Mouse (Mus musculus) kidney, postnatal 10 days (tissue): Measurements from ENCODE around the gene Gm11983.
"Not testable (repeated sequence)": the region's sequence is repeated elsewhere in the genome, so short reads cannot be mapped to it uniquely, and the experiment has no call there.

Experiments used
- DNase-seq: peaks from one replicate; pipeline ENCODE4 v3.0.0; 2021; ENCODE audit warnings: mixed read lengths

Gene Gm11983

DNA sequence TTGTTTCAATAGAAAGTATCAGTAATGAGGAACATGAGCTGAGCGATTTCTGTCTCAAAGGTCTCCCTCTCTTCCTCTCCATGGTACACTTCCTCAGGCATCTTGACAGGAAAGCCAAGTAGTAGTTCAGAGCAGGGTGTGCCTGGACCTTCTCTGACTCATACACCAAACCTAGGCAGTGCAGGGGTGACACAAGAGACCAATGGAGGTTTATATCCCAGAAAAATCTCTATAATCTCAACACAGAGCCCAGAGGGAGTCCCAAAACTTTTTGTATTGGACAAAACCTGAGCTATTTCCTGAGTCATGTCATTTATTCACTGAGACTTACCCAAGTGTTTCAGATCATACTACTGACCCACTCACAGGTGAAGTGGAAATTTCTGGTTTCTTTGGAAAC lies at the start of gene Gm11983:
Gene Gm11983, minus strand, starts transcription at position 101 of the 400 bp plus-strand sequence.
- DNase-seq, result no peak

DNA sequence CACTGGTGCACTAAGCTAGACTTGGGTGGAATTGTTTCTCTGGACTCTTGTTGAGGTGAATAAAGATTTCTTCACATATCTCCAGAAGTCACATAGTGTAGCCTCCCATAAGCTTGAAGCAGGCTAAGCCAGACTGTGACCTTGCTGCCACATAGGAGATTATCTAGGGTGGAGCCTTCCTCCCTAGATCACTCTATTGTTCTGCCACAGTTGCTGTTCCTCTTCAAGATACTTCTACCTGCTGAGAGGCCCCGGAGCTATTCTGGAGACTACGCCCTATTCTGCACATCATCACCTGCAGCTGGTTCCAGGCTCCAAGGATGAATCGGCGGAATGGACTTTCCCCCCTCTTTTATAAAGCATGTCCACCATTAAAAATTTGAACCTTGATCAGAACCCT lies 45.6 kb upstream of the Gm11983 start:
- DNase-seq, result not testable (repeated sequence)

DNA sequence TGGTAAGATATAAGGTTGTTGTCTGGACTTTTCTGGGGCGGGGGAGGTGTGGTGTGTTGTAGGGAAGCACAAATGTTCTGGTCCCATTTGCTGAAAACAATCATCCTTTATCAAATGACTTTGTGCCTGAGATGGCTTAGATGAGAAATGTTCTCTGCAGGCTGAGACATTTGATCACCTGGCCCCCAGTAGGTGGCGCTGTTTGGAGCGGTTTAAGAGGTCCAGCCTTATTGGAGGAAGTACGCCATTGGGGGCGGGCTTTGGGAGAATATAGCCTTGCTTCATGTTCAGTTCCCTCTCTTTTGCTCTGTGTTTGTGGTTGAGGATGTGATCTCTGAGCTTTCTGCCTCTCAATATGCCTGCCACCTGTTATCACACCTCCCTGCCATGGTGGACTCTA lies 44.2 kb upstream of the Gm11983 start:
- peak; percentile 36 for DNase-seq

DNA sequence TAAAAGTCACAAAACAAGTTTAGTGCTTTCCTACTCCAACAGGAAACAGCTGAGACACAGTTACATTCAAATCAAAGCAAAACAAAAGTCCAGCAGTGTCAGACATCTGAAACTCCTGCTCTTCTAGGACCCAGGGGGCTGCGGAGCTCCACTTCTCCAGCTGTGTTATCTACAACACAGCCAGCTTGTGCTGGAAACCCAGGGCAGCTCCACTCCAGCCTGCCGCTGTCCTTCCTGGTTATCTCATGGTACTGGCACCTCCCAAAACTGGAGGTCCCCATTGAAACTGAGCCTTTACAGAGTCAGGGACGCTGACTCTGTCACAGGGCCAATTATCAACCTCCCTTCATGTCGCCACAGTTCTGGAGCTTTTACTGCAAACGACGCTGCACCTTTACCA lies 40.3 kb upstream of the Gm11983 start:
- peak; percentile 33 for DNase-seq

DNA sequence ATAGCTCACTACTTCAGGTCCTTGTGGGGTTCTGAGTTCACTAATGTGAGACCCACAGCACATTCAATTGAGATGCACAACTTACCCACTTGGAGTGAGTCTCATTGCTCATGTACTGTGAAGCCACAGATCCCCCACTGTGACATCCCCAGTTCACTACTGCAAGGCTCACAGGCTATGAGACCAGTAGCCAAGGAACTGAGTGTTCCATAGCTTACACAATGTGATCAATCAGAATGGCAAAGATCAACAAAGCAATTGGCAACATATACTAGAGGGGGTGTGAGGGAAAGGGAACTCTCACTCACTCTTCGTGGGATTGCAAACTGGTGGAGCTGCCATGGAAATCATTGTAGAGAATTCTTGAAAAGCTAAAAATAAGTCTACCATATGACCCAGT lies 33.5 kb upstream of the Gm11983 start:
- DNase-seq, result no peak

DNA sequence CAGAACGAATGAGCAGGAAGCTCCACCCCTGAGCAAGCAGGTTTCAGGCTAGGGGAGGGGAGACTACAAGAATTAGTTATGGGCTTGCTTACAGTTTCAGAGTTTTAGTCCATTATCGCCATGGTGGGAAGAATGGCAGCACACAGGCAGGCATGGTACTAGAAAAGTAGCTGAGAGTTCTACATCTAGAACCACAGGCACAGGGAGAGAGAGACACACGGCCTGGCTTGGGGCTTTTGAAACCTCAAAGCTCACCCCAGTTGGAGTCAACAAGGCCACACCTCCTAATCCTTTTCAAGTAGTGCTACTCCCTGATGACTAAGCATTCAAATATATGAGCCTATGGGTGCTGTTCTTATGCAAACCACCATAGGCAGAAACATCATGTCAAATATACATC lies 28.1 kb upstream of the Gm11983 start:
- no peak for DNase-seq

DNA sequence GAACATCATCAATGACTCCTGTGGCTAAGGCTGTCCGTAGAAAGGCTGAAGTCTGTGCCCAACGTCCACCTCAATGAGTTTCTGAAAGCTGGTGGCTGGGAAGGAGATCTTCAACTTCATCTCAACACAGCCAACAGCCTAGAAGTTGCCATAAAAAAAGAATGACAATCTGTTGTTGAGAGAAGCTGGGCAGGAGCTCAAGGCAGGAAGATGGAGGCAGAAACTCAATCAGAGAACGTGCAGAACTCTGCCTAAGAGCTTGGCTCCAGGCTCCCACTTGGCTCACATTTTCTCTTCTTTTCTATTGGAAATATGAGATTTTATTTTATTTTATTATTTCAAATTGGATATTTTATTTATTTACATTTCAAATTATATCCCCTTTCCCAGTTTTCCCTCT lies 24.7 kb upstream of the Gm11983 start:
- no peak for DNase-seq

DNA sequence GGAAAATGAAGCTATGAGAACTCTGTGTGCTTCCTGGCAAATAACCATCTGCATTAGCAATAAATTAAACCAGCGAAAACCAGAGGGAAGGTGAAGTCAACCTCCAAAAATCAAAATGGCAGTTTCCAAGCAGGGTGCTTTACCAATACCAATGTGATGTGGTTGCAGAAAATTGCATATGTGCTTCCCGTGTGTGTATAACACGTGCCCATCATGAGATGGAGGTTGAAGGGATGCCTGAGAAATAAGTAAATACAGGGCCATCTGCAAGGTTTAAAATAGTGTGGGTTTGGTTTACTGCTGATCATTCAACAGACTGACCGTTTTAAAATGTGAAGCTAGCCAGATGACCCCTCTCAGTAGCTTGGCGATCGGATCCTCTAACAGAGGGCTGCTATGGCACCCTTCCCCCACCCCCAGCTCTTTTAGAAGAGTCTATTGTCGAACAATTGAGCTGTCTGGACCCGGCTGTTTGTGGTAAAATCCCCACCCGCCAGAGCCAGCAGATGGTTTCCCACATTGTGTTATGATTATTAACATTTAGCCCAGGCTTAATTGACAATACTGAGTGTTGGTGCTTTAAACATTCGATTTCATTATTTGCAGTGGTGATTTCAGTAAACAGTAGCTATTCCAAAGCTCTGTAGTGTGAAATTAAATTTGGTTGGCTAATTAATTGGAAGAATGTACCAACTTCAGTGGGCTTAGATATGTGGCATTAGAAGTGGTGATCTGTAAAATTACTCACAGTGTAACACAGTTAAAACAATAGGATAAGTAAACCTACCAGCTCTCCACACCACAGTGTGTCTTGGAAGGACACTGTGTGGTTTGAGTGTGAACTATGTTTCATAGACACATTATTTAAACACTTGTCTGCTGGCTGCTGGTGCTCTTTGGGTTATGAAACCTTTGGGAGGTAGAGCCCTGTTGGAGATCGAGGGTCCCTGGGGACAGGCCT lies 22.7 kb upstream of the Gm11983 start:
- DNase-seq, result no peak

DNA sequence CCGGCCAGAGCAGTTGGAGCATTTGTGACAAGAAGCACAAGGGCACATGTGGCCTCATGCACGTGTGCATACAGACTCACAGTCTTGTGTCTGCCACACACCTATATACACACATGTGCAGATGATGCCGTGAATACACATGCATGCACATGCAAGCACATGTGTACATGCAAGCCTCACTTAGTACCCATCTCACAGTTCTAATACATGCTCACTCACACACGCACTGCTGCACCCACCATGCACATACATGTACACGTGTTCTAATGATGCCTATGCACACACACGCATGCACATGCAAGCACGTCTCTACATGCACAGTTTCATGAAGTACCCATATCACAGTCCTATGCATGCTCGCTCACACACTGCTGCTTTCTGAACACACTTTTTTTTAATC lies 21.6 kb upstream of the Gm11983 start:
- no peak for DNase-seq

DNA sequence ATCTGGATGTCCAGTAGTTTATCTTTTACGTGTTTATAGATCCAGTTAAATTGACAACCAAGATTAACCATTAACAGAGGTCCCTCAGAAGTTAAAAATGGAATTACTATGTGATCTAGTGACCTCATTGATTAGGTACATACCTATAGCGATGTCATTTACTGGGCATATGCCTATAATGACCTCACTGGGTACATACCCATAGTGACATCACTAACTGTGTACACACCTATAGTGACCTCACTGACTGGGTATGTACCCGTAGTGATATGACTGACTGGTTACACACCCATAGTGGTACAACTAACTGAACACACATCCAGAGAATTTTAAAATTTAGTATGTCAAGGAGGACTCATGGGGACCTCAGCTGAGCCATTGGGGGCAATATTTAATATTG lies 18.5 kb upstream of the Gm11983 start:
- DNase-seq, result no peak

DNA sequence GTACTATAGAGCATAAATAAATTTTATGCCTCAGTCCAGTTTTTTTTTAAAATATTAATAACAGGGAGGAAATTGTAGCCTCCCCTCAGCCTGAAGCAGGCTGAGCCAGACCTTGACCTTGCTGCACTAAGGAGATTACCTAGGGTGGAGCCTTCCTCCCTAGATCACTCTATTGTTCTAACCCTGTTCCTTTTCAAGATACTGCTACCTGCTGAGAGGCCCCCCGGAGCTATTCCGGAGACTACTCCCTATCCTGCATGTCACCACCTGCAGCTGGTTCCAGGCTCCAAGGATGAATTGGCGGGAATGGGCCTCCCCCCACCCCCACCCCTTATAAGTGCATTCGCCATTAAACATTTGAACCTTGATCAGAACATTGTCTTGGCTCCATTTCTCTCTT lies 15.9 kb upstream of the Gm11983 start:
- DNase-seq, result not testable (repeated sequence)

DNA sequence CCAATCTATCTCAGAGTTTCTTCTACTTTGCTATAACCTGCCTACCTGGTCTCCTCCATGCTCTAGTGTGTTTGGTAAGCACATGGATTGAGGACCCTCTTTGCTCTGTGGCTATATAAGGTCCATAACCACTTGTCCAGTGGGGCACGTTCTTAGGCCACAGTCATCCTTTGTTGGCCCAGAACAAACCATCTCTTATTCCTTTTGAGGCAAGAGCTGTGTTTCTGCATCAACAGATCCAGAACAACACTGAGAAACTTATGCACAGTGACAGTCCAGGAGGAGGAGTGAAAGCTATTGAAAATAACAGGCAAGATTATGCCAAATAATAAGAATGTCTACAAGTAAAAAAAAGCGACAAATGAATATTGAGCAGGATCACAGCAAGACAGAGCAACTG lies 6.4 kb upstream of the Gm11983 start:
- no peak for DNase-seq

DNA sequence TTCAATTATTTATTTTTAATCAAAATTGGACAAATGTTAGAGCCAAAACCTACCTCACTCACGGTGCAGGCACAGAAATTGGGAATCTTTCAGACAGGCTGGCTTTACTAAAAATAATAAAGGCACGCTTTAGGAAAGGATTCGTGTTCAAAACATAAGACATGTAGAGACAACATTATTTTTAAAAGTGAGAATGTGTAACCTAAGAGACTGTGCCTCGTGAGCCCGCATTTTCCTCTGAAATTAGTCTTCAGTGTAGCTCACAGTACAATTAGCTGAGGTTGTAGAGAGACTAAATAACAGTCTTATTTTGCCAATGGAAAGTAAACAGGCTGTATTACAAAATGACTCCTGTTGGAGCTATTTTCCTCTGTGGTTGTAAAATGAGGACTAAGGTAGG lies 4.7 kb upstream of the Gm11983 start:
- DNase-seq, result no peak

DNA sequence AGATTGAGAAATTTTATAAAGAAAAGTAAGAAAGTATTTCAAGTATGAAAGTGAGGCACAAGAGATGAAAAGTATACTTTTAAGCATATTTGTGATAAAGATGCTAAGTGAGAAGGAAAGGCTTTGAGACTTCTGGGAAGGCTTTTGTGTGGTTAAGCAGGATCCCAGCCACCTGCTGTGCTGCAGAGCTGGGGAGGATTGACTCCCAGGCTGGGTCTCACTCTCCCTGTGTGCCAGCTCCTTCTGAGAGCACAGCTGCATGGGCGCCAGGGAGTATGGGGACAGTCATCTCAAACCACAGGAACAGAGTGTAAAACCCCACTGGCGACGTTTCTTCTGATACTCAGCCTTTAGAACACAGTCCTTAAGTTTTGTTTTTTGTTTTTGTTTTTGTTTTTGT lies 3.3 kb upstream of the Gm11983 start:
- DNase-seq, result no peak

DNA sequence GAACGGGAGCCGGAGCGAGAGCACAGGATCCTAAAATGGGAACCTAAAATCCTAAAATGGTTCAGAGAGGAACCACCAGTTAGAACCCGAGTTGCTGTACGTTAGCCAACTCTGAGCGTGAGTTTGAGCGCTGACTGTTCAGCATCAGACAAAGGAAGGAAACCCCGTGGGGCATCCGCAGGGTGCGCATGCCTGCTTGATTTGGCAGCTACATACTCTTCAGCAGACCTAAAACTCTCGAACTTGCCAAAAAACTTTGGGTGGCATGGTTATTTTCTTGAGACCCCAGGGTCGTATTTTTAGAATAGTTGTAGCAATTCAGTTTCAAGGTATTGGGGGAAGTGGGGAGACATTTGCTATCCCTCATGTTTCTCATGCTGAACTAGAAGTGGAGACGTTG lies 2.8 kb downstream of the Gm11983 start:
- no peak for DNase-seq

DNA sequence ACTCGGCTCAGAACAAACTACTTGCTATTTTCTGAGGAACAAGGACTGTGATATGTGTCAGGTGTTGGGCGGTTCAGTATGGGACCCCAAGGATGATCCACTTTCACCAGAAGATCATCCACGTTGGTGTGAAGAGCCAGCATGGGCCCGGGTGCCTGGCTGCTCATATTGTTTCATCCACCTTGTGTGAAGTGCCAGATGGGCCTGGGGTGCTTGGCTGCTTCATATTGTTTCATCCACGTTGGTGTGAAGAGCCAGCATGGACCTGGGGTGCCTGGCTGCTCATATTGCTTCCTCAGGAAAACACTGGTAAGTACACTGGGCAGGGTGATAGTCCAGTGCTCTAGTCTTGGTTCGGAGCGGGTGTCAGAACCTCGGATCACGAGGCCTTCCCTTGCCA lies 3.7 kb downstream of the Gm11983 start:
- no peak for DNase-seq

DNA sequence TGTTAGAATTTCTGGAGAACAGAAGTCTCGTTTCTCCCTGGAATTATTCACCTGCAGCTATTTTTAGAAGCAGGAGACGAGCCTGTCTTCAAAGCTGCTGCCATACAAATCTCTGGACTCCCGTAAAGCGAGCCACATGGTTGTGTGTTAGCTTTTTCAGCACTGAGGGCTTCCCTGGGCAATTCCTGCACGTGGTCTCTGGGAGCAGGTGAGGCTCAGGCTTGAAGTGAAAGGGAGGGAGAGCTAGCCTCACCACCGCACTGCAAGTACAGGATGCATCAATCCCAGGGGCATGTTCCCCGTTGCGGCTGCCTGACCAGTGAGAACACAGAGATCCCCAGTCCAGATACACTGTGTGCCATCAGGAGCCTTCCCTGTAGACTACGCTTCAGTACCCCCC lies 5.5 kb downstream of the Gm11983 start:
- no peak for DNase-seq

DNA sequence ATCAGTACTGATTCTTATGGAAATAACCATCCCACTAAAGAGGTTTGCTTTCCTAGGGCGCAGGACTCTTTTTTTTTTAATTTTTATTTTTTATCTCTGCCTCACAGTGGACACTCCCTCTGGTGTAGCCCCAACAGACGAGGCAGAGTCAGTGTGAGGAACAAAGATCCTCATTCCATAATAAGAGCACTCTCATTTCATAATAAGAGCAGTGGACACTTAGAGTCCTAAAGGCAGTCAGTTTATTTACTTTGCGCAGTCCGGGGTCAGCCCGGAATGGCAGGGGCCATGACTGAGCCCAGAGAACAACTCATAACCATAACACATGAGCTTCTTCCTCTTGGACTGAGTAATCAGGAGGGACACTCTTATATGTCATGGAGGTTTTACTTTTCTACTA lies 9.3 kb downstream of the Gm11983 start:
- no peak for DNase-seq

DNA sequence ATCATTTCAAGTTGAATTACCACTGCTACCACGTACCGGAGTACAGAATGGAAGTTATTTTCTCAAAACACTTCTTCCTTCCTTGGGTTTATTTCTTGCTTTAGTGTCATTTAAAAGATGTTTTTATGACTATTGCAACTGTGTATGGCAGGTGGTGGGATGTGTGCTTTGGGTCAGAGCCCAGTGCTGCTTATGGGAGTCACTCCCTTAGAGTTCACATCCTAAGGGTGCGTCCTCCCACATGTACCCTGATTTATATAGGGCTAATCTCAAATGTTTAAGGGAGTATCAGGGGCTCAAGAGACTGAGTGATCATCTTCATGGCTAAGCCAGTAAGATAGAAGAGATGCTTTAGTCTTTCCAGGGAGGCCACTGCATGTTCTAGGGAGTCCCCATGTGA lies 11.3 kb downstream of the Gm11983 start:
- no peak for DNase-seq

DNA sequence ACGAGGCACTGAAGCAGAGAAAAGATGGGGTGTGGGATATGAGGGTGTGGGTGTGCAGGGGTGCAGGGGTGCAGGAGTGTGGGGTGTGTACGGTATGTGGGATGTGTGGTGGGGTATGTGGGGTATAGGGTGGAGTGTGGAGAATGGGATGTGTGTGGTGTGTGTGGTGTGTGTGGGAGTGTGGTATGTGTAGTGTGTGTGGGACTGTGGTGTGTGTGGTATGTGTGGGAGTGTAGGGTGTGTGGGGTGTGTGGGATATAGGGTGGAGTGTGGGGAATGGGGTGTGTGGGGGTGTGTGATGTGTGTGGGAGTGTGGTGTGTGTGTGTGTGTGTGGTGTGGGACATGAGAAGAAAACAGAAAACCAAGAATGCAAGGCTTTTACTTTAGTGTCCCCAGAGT lies 14.3 kb downstream of the Gm11983 start:
- DNase-seq, result no peak

DNA sequence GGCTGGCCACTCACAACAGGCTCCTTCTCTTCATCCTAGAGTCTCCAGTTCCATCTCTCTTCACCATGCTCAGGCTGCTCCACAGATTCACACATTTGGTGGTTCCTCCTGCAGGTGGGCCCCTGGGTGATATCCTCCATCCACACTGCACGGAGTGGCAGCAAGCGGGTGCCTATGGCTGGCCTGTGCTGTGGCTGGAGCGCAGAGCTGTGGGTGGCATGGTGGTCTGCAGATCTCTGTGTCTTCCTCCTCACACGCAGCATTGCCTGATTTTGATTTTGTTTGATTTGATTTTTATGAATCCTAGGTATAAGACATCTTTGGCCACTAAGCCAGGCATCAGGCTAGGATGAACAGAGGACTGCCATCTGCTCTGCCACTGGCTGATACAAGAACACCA lies 23.0 kb downstream of the Gm11983 start:
- DNase-seq, result no peak

DNA sequence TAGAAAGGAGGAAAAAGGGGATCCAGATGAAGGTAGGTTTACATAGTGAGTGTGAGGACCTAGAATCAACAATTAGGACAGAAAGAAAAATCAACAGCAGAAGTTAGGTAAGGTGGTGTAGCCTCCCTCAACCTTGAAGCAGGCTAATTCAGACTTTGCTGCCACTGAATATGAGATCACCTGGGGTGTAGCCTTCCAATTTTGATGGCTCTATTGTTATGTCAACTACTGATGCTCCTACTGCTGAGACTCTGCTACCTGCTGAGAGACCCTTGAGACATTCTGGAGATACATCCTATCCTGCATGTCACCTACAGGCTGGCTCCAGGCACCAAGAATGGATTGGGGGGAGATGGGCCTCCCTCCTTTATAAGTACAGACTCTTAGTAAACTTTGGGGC lies 34.6 kb downstream of the Gm11983 start:
- not testable (repeated sequence) for DNase-seq

DNA sequence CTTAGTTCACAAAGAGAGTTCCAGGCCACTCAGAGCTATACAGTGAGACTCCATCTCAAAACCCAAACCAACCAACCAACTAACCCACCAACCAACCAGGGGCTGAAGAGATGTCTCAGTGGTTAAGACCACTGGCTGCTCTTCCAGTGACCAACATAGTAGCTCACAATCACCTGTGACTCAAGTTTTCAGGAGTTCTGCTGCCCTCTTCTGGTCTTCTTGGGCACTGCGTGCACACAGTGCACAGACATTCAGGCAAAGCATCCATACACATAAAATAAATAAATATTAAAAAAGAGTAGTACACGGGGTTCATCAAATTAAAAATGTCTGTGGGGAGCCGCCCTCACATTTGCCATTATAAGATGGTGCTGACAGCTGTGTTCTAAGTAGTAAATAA lies 46.8 kb downstream of the Gm11983 start:
- peak; percentile 43 for DNase-seq
